Mouse (Mus musculus): ENCODE measurements around the gene Gcgr. TPM values are rescaled to one million over a fixed set of nuclear protein-coding genes. Genes with fewer than 3 reads are reported as not detected.
A peak's percentile ranks its signal among the peaks of the same experiment; 100 is the strongest.

Gcgr gene
- polyA plus RNA-seq, 1 experiment from 2014 or later = 0.59 TPM

GRCm38 (mm10) chr11:120534093-120534492 lies 3.6 kb downstream of the Gcgr start:
- no peak for TF ChIP-seq CTCF (IDR thresholded peaks at IDR 0.05; ENCODE audit: low read depth)
- H3K4me1 ChIP-seq (ENCODE audit: insufficient read depth) = peaks cover 6% of the 10 kb centered on the region
- WGBS = 79% methylated on average over 8 of the region's 8 CpGs
- H3K4me2 ChIP-seq = no peak overlapping the region
- ATAC-seq (ENCODE audit: insufficient read depth) (no peak), DNase-seq (no peak)
- no peaks in the 10 kb centered on the region for H3K9me3 ChIP-seq (ENCODE audit: low read depth, low read length)
- H3K27ac ChIP-seq (ENCODE audit: low read depth) = no peak overlapping the region
- H3K36me3 ChIP-seq (ENCODE audit: insufficient read depth) = no peaks in the 10 kb centered on the region
- no peak overlapping the region for H3K4me3 ChIP-seq (ENCODE audit: low read depth, low read length)
- peaks cover 46% of the 10 kb centered on the region for H3K27me3 ChIP-seq (ENCODE audit: insufficient read depth, low read length)
- H3K9ac ChIP-seq = no peak overlapping the region

- 65% methylated on average over 3 of the region's 3 CpGs for WGBS
- H3K27me3 ChIP-seq (ENCODE audit: insufficient read depth, low read length) = peaks cover 35% of the 10 kb centered on the region
- no peak overlapping the region for H3K27ac ChIP-seq (ENCODE audit: low read depth)
- ATAC-seq (ENCODE audit: insufficient read depth) (no peak), DNase-seq (no peak)
- H3K9me3 ChIP-seq (ENCODE audit: low read depth, low read length) = no peaks in the 10 kb centered on the region
- no peak overlapping the region for H3K9ac ChIP-seq
- no peak overlapping the region for H3K4me2 ChIP-seq
- H3K4me3 ChIP-seq (ENCODE audit: low read depth, low read length) = no peak overlapping the region
- peaks cover 6% of the 10 kb centered on the region for H3K4me1 ChIP-seq (ENCODE audit: insufficient read depth)
- TF ChIP-seq CTCF (IDR thresholded peaks at IDR 0.05; ENCODE audit: low read depth) = no peak
- H3K36me3 ChIP-seq (ENCODE audit: insufficient read depth) = no peaks in the 10 kb centered on the region
Measured at GRCm38 (mm10) chr11:120535145-120535544, 4.6 kb downstream of the Gcgr start.

GRCm38 (mm10) chr11:120535804-120536203 lies 5.3 kb downstream of the Gcgr start:
- Histone ChIP-seq H3K27me3 (ENCODE audit: insufficient read depth, low read length) (peaks cover 29% of the 10 kb centered on the region), H3K4me2 (no peak overlapping the region), H3K9me3 (ENCODE audit: low read depth, low read length) (no peaks in the 10 kb centered on the region), H3K36me3 (ENCODE audit: insufficient read depth) (no peaks in the 10 kb centered on the region), H3K9ac (no peak overlapping the region), H3K4me3 (ENCODE audit: low read depth, low read length) (no peak overlapping the region), H3K27ac (ENCODE audit: low read depth) (no peak overlapping the region), H3K4me1 (ENCODE audit: insufficient read depth) (peaks cover 6% of the 10 kb centered on the region)
- no peak for ATAC-seq (ENCODE audit: insufficient read depth)
- DNase-seq = no peak
- TF ChIP-seq CTCF (IDR thresholded peaks at IDR 0.05; ENCODE audit: low read depth) = no peak
- 65% methylated on average over 3 of the region's 3 CpGs for WGBS

- peak overlapping the region; percentile 60 for H3K27ac ChIP-seq (ENCODE audit: low read depth)
- H3K9ac ChIP-seq = 0 out of 2 replicates have a peak overlapping the region, but pooled peaks have one; percentile 13
- H3K36me3 ChIP-seq (ENCODE audit: insufficient read depth) = peaks cover 20% of the 10 kb centered on the region
- 60% methylated on average over 3 of the region's 3 CpGs for WGBS
- peaks cover 6% of the 10 kb centered on the region for H3K4me1 ChIP-seq (ENCODE audit: insufficient read depth)
- no peak overlapping the region for H3K4me3 ChIP-seq (ENCODE audit: low read depth, low read length)
- ATAC-seq (ENCODE audit: insufficient read depth) (no peak), DNase-seq (no peak)
- H3K9me3 ChIP-seq (ENCODE audit: low read depth, low read length) = no peaks in the 10 kb centered on the region
- H3K27me3 ChIP-seq (ENCODE audit: insufficient read depth, low read length) = peaks cover 2% of the 10 kb centered on the region; the same call in 1 of the 2 replicates
- no peak overlapping the region for H3K4me2 ChIP-seq
- no peak for TF ChIP-seq CTCF (IDR thresholded peaks at IDR 0.05; ENCODE audit: low read depth)
Measured at GRCm38 (mm10) chr11:120538485-120538884, 8.0 kb downstream of the Gcgr start.

- Histone ChIP-seq H3K4me3 (ENCODE audit: low read depth, low read length) (no peak overlapping the region), H3K4me1 (ENCODE audit: insufficient read depth) (peaks cover 6% of the 10 kb centered on the region), H3K9me3 (ENCODE audit: low read depth, low read length) (no peaks in the 10 kb centered on the region), H3K27ac (ENCODE audit: low read depth) (peak overlapping the region; percentile 60), H3K4me2 (no peak overlapping the region), H3K9ac (0 out of 2 replicates have a peak overlapping the region, but pooled peaks have one; percentile 13), H3K36me3 (ENCODE audit: insufficient read depth) (peaks cover 24% of the 10 kb centered on the region), H3K27me3 (ENCODE audit: insufficient read depth, low read length) (no peaks in the 10 kb centered on the region)
- WGBS = 41% methylated on average over 8 of the region's 8 CpGs
- no peak for DNase-seq
- TF ChIP-seq CTCF (IDR thresholded peaks at IDR 0.05; ENCODE audit: low read depth) = no peak
- ATAC-seq (ENCODE audit: insufficient read depth) = no peak; the same call in 1 of the 2 replicates
Measured at GRCm38 (mm10) chr11:120538955-120539284, 8.4 kb downstream of the Gcgr start.

GRCm38 (mm10) chr11:120539285-120540014 lies 9.0 kb downstream of the Gcgr start:
- Histone ChIP-seq H3K4me2 (peak overlapping the region; percentile 23; the same call in 1 of the 2 replicates), H3K9me3 (ENCODE audit: low read depth, low read length) (no peaks in the 10 kb centered on the region), H3K27me3 (ENCODE audit: insufficient read depth, low read length) (no peaks in the 10 kb centered on the region), H3K4me1 (ENCODE audit: insufficient read depth) (peaks cover 6% of the 10 kb centered on the region), H3K9ac (peak overlapping the region; percentile 29), H3K4me3 (ENCODE audit: low read depth, low read length) (no peak overlapping the region), H3K27ac (ENCODE audit: low read depth) (peak overlapping the region; percentile 84), H3K36me3 (ENCODE audit: insufficient read depth) (peaks cover 30% of the 10 kb centered on the region)
- TF ChIP-seq CTCF (IDR thresholded peaks at IDR 0.05; ENCODE audit: low read depth) = no peak
- peak; percentile 72 for ATAC-seq (ENCODE audit: insufficient read depth)
- 26% methylated on average over 10 of the region's 10 CpGs for WGBS
- peak; percentile 67 for DNase-seq

GRCm38 (mm10) chr11:120541907-120542306 lies 11.4 kb downstream of the Gcgr start:
- Histone ChIP-seq H3K4me1 (ENCODE audit: insufficient read depth) (peaks cover 6% of the 10 kb centered on the region), H3K4me2 (no peak overlapping the region), H3K27me3 (ENCODE audit: insufficient read depth, low read length) (no peaks in the 10 kb centered on the region), H3K27ac (ENCODE audit: low read depth) (no peak overlapping the region), H3K9ac (no peak overlapping the region), H3K4me3 (ENCODE audit: low read depth, low read length) (no peak overlapping the region), H3K36me3 (ENCODE audit: insufficient read depth) (peaks cover 48% of the 10 kb centered on the region), H3K9me3 (ENCODE audit: low read depth, low read length) (no peaks in the 10 kb centered on the region)
- ATAC-seq (ENCODE audit: insufficient read depth) (no peak), DNase-seq (peak; percentile 36)
- TF ChIP-seq CTCF (IDR thresholded peaks at IDR 0.05; ENCODE audit: low read depth) = peak; percentile 58
- 36% methylated on average over 4 of the region's 4 CpGs for WGBS

Data from lung, embryonic 14.5 days (tissue).